ENCODE assay signal across 23 mouse cellular contexts in genomic region chr17:35032323-35032870, GRCm38 (mm10). TPM values are rescaled to one million over a fixed set of nuclear protein-coding genes. Genes with fewer than 3 reads are reported as not detected.
A peak's percentile ranks its signal among the peaks of the same experiment; 100 is the strongest.
DNase-seq lines count a peak whose midpoint lies in the region; ATAC-seq and TF ChIP-seq lines count a peak whose summit lies in the region.
"Had no signal": no experiment of that assay in that cellular context is flagged by ENCODE, and none has a peak within 500 bp of the region (broad histone marks: within the 10 kb centered on the region; RNA-seq: fewer than 3 reads in every experiment).

No protein-coding gene starts in this region.

- no peak for TF ChIP-seq POLR2A in lung, adult 2 months (IDR thresholded peaks at IDR 0.05; ENCODE audit: borderline replicate concordance, extremely low read depth, low read depth, low read length)
- no peak for TF ChIP-seq POLR2A in bone marrow, adult 2 months (IDR thresholded peaks at IDR 0.05; ENCODE audit: borderline replicate concordance, control insufficient read depth, low read depth, low read length)

- no peak overlapping the region for H3K9ac ChIP-seq in forebrain, postnatal 0 days
- no peak overlapping the region for H3K9ac ChIP-seq in forebrain, embryonic 12.5 days
- no peak overlapping the region for H3K9ac ChIP-seq in lung, embryonic 14.5 days
- H3K9ac ChIP-seq: embryonic facial prominence, embryonic 12.5 days; heart, embryonic 15.5 days; kidney, embryonic 15.5 days; limb, embryonic 15.5 days; midbrain, embryonic 15.5 days; neural tube, embryonic 12.5 days had no signal

- no peak for ATAC-seq in forebrain, postnatal 0 days
- no peak for ATAC-seq in forebrain, embryonic 12.5 days (ENCODE audit: low FRiP score)
- no peak for ATAC-seq in lung, embryonic 14.5 days (ENCODE audit: insufficient read depth)
- ATAC-seq: intestine, postnatal 0 days; midbrain, embryonic 15.5 days had no signal

- TF ChIP-seq CTCF in forebrain, postnatal 0 days (IDR thresholded peaks at IDR 0.05; ENCODE audit: low read depth): 0 out of 2 replicates have a peak, but pooled peaks have one; percentile 5
- TF ChIP-seq CTCF in lung, embryonic 14.5 days (IDR thresholded peaks at IDR 0.05; ENCODE audit: low read depth): peak; percentile 8; the same call in 1 of the 2 replicates
- no peak for TF ChIP-seq CTCF in lung, adult 2 months (IDR thresholded peaks at IDR 0.05; ENCODE audit: insufficient read depth, low read length)
- peak; percentile 31; the same call in 1 of the 2 replicates for TF ChIP-seq CTCF in bone marrow, adult 2 months (IDR thresholded peaks at IDR 0.05; ENCODE audit: control insufficient read depth, insufficient read depth, low read length)

- no peaks in the 10 kb centered on the region for H3K4me1 ChIP-seq in forebrain, postnatal 0 days (ENCODE audit: insufficient read depth)
- H3K4me1 ChIP-seq in forebrain, embryonic 12.5 days: peaks cover 19% of the 10 kb centered on the region
- no peaks in the 10 kb centered on the region for H3K4me1 ChIP-seq in lung, embryonic 14.5 days (ENCODE audit: insufficient read depth)
- H3K4me1 ChIP-seq in lung, adult 2 months (ENCODE audit: control insufficient read depth, insufficient read depth, low read length): no peaks in the 10 kb centered on the region; the same call in 1 of the 2 replicates
- H3K4me1 ChIP-seq in bone marrow, adult 2 months (ENCODE audit: control insufficient read depth, insufficient read depth, low read length): peaks cover 7% of the 10 kb centered on the region

- H3K27me3 ChIP-seq in forebrain, postnatal 0 days (ENCODE audit: insufficient read depth, low read length): no peaks in the 10 kb centered on the region
- no peaks in the 10 kb centered on the region for H3K27me3 ChIP-seq in forebrain, embryonic 12.5 days
- no peaks in the 10 kb centered on the region for H3K27me3 ChIP-seq in lung, embryonic 14.5 days (ENCODE audit: insufficient read depth, low read length)
- H3K27me3 ChIP-seq in splenic B cell, adult 2 months (ENCODE audit: control insufficient read depth, insufficient read depth, low read length, poor library complexity, severe bottlenecking): no peaks in the 10 kb centered on the region
- H3K27me3 ChIP-seq: embryonic facial prominence, embryonic 12.5 days; heart, embryonic 15.5 days; kidney, embryonic 15.5 days; limb, embryonic 15.5 days; midbrain, embryonic 15.5 days; neural tube, embryonic 12.5 days had no signal

- no peak overlapping the region for H3K27ac ChIP-seq in forebrain, postnatal 0 days (ENCODE audit: low read depth, low read length)
- no peak overlapping the region for H3K27ac ChIP-seq in forebrain, embryonic 12.5 days
- no peak overlapping the region for H3K27ac ChIP-seq in lung, embryonic 14.5 days (ENCODE audit: low read depth)
- H3K27ac ChIP-seq in bone marrow, adult 2 months (ENCODE audit: control insufficient read depth, insufficient read depth, low read depth, low read length, poor library complexity): no peak overlapping the region
- H3K27ac ChIP-seq: embryonic facial prominence, embryonic 12.5 days; heart, embryonic 15.5 days; hindbrain, embryonic 10.5 days; kidney, embryonic 15.5 days; left cerebral cortex, adult 2 months; limb, embryonic 15.5 days; midbrain, embryonic 15.5 days; neural tube, embryonic 12.5 days had no signal

- H3K4me2 ChIP-seq in forebrain, postnatal 0 days (ENCODE audit: low read depth): no peak overlapping the region
- no peak overlapping the region for H3K4me2 ChIP-seq in forebrain, embryonic 12.5 days
- no peak overlapping the region for H3K4me2 ChIP-seq in lung, embryonic 14.5 days
- H3K4me2 ChIP-seq: embryonic facial prominence, embryonic 12.5 days; heart, embryonic 15.5 days; kidney, embryonic 15.5 days; limb, embryonic 15.5 days; midbrain, embryonic 15.5 days; neural tube, embryonic 12.5 days had no signal

- H3K36me3 ChIP-seq in forebrain, postnatal 0 days (ENCODE audit: insufficient read depth): no peaks in the 10 kb centered on the region
- no peaks in the 10 kb centered on the region for H3K36me3 ChIP-seq in forebrain, embryonic 12.5 days (replicated peaks)
- no peaks in the 10 kb centered on the region for H3K36me3 ChIP-seq in lung, embryonic 14.5 days (ENCODE audit: insufficient read depth)
- H3K36me3 ChIP-seq in splenic B cell, adult 2 months (ENCODE audit: control insufficient read depth, insufficient read depth, low read length, poor library complexity, severe bottlenecking): no peaks in the 10 kb centered on the region
- H3K36me3 ChIP-seq: embryonic facial prominence, embryonic 12.5 days; heart, embryonic 15.5 days; hindbrain, embryonic 10.5 days; kidney, embryonic 15.5 days; limb, embryonic 15.5 days; midbrain, embryonic 15.5 days; neural tube, embryonic 12.5 days had no signal

- 78% methylated on average over 8 of the region's 8 CpGs for WGBS in forebrain, postnatal 0 days
- WGBS in forebrain, embryonic 12.5 days: 79% methylated on average over 8 of the region's 8 CpGs
- WGBS in lung, embryonic 14.5 days: 68% methylated on average over 8 of the region's 8 CpGs
- WGBS in lung, adult 2 months: 71% methylated on average over 8 of the region's 8 CpGs
- WGBS in bone marrow, adult 2 months: 66% methylated on average over 8 of the region's 8 CpGs

- no peak overlapping the region for H3K4me3 ChIP-seq in forebrain, postnatal 0 days (ENCODE audit: low read depth, low read length)
- H3K4me3 ChIP-seq in forebrain, embryonic 12.5 days (replicated peaks): no peak overlapping the region
- H3K4me3 ChIP-seq in lung, embryonic 14.5 days (ENCODE audit: low read depth, low read length): no peak overlapping the region
- no peak overlapping the region for H3K4me3 ChIP-seq in lung, adult 2 months (replicated peaks; ENCODE audit: extremely low read depth, low read depth, low read length)
- H3K4me3 ChIP-seq in bone marrow, adult 2 months (replicated peaks; ENCODE audit: control insufficient read depth, low read depth, low read length): no peak overlapping the region
- H3K4me3 ChIP-seq: embryonic facial prominence, embryonic 12.5 days; heart, embryonic 15.5 days; hindbrain, embryonic 10.5 days; kidney, embryonic 15.5 days; left cerebral cortex, adult 2 months; limb, embryonic 15.5 days; midbrain, embryonic 15.5 days; neural tube, embryonic 12.5 days had no signal

- no peak for DNase-seq in forebrain, postnatal 0 days
- DNase-seq in lung, embryonic 14.5 days: no peak
- no peak for DNase-seq in lung, adult 2 months
- peak; percentile 53 for DNase-seq in splenic B cell, adult 2 months (ENCODE audit: low read depth, low spot score)
- DNase-seq in kidney, postnatal 4 days: no peak
- DNase-seq: cerebellum, adult 11 months; cerebellum, adult 9-11 months; gastrocnemius, postnatal 36 days; kidney, postnatal 36 days; lung, adult 18-20 months; thymus, postnatal 36 days had no signal

- no peaks in the 10 kb centered on the region for H3K9me3 ChIP-seq in forebrain, postnatal 0 days (ENCODE audit: low read length)
- H3K9me3 ChIP-seq in forebrain, embryonic 12.5 days: no peaks in the 10 kb centered on the region
- no peaks in the 10 kb centered on the region for H3K9me3 ChIP-seq in lung, embryonic 14.5 days (ENCODE audit: low read depth, low read length)
- H3K9me3 ChIP-seq: embryonic facial prominence, embryonic 12.5 days; heart, embryonic 15.5 days; hindbrain, embryonic 10.5 days; kidney, embryonic 15.5 days; limb, embryonic 15.5 days; midbrain, embryonic 15.5 days; neural tube, embryonic 12.5 days had no signal

RNA-seq across cellular contexts. Expression of gene Sapcd1, which starts 4.6 kb away (rescaled TPM):
- 2.2 and 2.7 TPM in 2 replicates for total RNA-seq in forebrain, postnatal 0 days (2014; rRNA removed)
- 1.6 TPM in 2 replicates for polyA plus RNA-seq in forebrain, postnatal 0 days (2015; fragmentation: Nextera tagmentation; extraction: Ambion mirVana)
- 7.4 and 7.7 TPM in 2 replicates for polyA plus RNA-seq in forebrain, embryonic 12.5 days (2016; fragmentation: Nextera tagmentation; extraction: Ambion mirVana)
- 16.1 and 17.2 TPM in 2 replicates for polyA plus RNA-seq in lung, embryonic 14.5 days (2014; fragmentation: Nextera tagmentation; extraction: Ambion mirVana)
- polyA plus RNA-seq in lung, adult 2 months (2012; rRNA removed): 2.1 and 2.8 TPM in 2 replicates
- 18.9 and 31.7 TPM in 2 replicates for polyA plus RNA-seq in bone marrow, adult 2 months (2011; ENCODE audit: insufficient read depth, insufficient read length, low replicate concordance, missing spikeins)
- total RNA-seq: gastrocnemius, adult 18-20 months; gastrocnemius, postnatal 36 days had no signal

RNA-seq across cellular contexts. Expression of gene Msh5, which starts 14.1 kb away (rescaled TPM):
- 1.3 and 2.2 TPM in 2 replicates for total RNA-seq in forebrain, postnatal 0 days (2014; rRNA removed)
- 1.1 and 1.3 TPM in 2 replicates for polyA plus RNA-seq in forebrain, postnatal 0 days (2015; fragmentation: Nextera tagmentation; extraction: Ambion mirVana)
- polyA plus RNA-seq in forebrain, embryonic 12.5 days (2016; fragmentation: Nextera tagmentation; extraction: Ambion mirVana): 5.3 and 5.6 TPM in 2 replicates
- polyA plus RNA-seq in lung, embryonic 14.5 days (2014; fragmentation: Nextera tagmentation; extraction: Ambion mirVana): 4.2 and 4.6 TPM in 2 replicates
- 5.4 and 6.0 TPM in 2 replicates for polyA plus RNA-seq in lung, adult 2 months (2012; rRNA removed)
- 12.1 and 17.2 TPM in 2 replicates for polyA plus RNA-seq in bone marrow, adult 2 months (2011; ENCODE audit: insufficient read depth, insufficient read length, low replicate concordance, missing spikeins)

RNA-seq across cellular contexts. Expression of gene Vwa7, which starts 16.0 kb away (rescaled TPM):
- total RNA-seq in forebrain, postnatal 0 days (2014; rRNA removed): 0.14 and 0.31 TPM in 2 replicates
- 0.08 TPM in 1 of 2 replicates, not detected in the other for polyA plus RNA-seq in forebrain, postnatal 0 days (2015; fragmentation: Nextera tagmentation; extraction: Ambion mirVana)
- polyA plus RNA-seq in forebrain, embryonic 12.5 days (2016; fragmentation: Nextera tagmentation; extraction: Ambion mirVana): 0.17 and 0.27 TPM in 2 replicates
- 0.11 and 0.47 TPM in 2 replicates for polyA plus RNA-seq in lung, embryonic 14.5 days (2014; fragmentation: Nextera tagmentation; extraction: Ambion mirVana)
- 4.0 and 4.2 TPM in 2 replicates for polyA plus RNA-seq in lung, adult 2 months (2012; rRNA removed)
- polyA plus RNA-seq in bone marrow, adult 2 months (2011; ENCODE audit: insufficient read depth, insufficient read length, low replicate concordance, missing spikeins): 0.77 and 1.2 TPM in 2 replicates

RNA-seq across cellular contexts. Expression of gene Clic1, which starts 17.4 kb away (rescaled TPM):
- 26.8 and 29.3 TPM in 2 replicates for total RNA-seq in forebrain, postnatal 0 days (2014; rRNA removed)
- polyA plus RNA-seq in forebrain, postnatal 0 days (2015; fragmentation: Nextera tagmentation; extraction: Ambion mirVana): 47.9 and 50.5 TPM in 2 replicates
- 152 and 155 TPM in 2 replicates for polyA plus RNA-seq in forebrain, embryonic 12.5 days (2016; fragmentation: Nextera tagmentation; extraction: Ambion mirVana)
- 67.1 and 73.6 TPM in 2 replicates for polyA plus RNA-seq in lung, embryonic 14.5 days (2014; fragmentation: Nextera tagmentation; extraction: Ambion mirVana)
- polyA plus RNA-seq in lung, adult 2 months (2012; rRNA removed): 124 and 153 TPM in 2 replicates
- 76.2 and 141 TPM in 2 replicates for polyA plus RNA-seq in bone marrow, adult 2 months (2011; ENCODE audit: insufficient read depth, insufficient read length, low replicate concordance, missing spikeins)

RNA-seq across cellular contexts. Expression of gene Ddah2, which starts 26.4 kb away (rescaled TPM):
- total RNA-seq in forebrain, postnatal 0 days (2014; rRNA removed): 167 and 220 TPM in 2 replicates
- polyA plus RNA-seq in forebrain, postnatal 0 days (2015; fragmentation: Nextera tagmentation; extraction: Ambion mirVana): 261 and 299 TPM in 2 replicates
- polyA plus RNA-seq in forebrain, embryonic 12.5 days (2016; fragmentation: Nextera tagmentation; extraction: Ambion mirVana): 513 and 534 TPM in 2 replicates
- 319 and 338 TPM in 2 replicates for polyA plus RNA-seq in lung, embryonic 14.5 days (2014; fragmentation: Nextera tagmentation; extraction: Ambion mirVana)
- polyA plus RNA-seq in lung, adult 2 months (2012; rRNA removed): 137 and 141 TPM in 2 replicates
- polyA plus RNA-seq in bone marrow, adult 2 months (2011; ENCODE audit: insufficient read depth, insufficient read length, low replicate concordance, missing spikeins): 12.5 and 15.2 TPM in 2 replicates
